Mouse (Mus musculus): ENCODE measurements around the gene Spag8. TPM values are rescaled to one million over a fixed set of nuclear protein-coding genes. Genes with fewer than 3 reads are reported as not detected.

The Spag8 gene
- 0.89 and 1.1 TPM in 2 replicates for polyA plus RNA-seq (2014; fragmentation: Nextera tagmentation; extraction: Ambion mirVana)

DNA sequence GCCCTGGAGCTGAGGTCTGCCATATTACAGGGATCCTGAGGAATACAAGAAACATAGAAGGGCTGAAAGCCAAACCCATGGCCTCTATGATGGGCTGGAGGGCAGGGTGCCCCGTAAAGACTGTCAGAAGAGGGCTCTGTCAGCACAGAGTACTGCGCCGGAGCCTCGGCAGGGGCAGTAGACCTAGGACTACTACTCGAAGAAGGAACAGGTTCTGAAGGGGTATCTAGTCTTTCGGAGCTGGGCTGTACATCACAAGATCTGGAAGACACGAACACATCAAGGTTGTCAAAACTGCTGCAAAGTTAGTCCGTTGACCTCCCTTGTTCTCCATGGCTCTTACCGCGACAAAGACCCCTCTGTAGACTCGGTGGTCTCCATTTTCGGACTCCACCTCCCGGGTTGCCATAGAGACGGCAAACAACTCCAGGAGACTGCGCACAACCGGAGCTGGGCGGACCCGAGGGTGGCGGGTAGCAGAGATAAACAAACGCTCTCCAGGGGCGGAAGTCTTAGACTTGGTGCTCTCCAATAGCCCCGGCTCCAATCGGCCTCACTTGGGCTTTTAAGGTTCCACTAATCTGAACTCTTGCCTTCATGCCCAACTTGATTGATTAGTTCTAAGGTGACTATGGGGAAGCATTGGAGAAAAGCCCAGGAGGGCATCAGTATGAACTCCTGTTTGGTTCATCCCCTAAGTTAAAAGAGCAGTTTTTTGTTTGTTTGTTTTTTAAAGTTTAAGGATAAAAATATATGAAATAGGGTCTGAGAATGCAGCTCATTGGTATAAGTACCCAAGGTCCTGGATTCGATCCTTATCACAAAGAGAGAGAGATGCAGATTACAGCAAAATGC is at the start of gene Spag8:
Spag8 (minus strand) TSS at position 434 of the 855 bp plus-strand sequence.
- ATAC-seq (ENCODE audit: insufficient number of reproducible peaks, low FRiP score, low TSS enrichment, low read depth) (no peak), DNase-seq (ENCODE audit: low spot score) (peak; percentile 62)
- peak within 1 kb of the TSS; percentile 17; the same call in 1 of the 2 replicates for H3K4me3 ChIP-seq (ENCODE audit: low read depth, low read length)

DNA sequence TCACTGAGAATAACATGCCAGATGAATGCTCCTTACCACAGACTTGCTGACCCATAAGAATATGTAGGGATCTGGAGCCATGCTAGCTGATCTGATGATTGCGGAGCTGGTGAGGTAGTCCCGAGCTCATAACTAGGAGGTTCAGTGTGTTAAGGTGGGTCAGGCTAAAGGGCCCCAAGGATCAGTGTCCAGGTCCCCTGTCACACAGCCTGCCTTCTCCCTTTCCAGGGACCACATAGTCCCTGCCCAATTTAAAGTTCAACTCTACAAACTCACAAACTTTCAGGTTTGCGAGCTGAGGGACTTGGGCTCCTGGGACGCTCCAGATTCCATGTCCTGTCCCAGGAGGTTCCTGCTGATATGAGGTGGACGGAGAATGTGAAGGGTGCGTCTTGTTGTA is 47.3 kb upstream of the Spag8 start, which contains the start of gene Olfr70:
Olfr70 (minus strand) TSS at position 101 of the 400 bp plus-strand sequence.
- DNase-seq (ENCODE audit: low spot score) (no peak), ATAC-seq (ENCODE audit: insufficient number of reproducible peaks, low FRiP score, low TSS enrichment, low read depth) (no peak)
- no peak within 1 kb of the TSS for H3K9ac ChIP-seq (ENCODE audit: low read length)
- no peaks in the 10 kb centered on the region for H3K27me3 ChIP-seq (ENCODE audit: control insufficient read depth, insufficient read depth, low read length)
- H3K27ac ChIP-seq (replicated peaks; ENCODE audit: low read depth, low read length): no peak within 1 kb of the TSS
- H3K36me3 ChIP-seq (ENCODE audit: control insufficient read depth, insufficient read depth, low read length): no peaks in the 10 kb centered on the region
- 86% methylated on average over 6 of the region's 6 CpGs for WGBS
- H3K4me2 ChIP-seq (ENCODE audit: low read depth, severe bottlenecking): no peak within 1 kb of the TSS
- no peak within 1 kb of the TSS for H3K4me3 ChIP-seq (ENCODE audit: low read depth, low read length)
- no peaks in the 10 kb centered on the region for H3K4me1 ChIP-seq (ENCODE audit: control insufficient read depth, insufficient read depth, low read length)
- H3K9me3 ChIP-seq (ENCODE audit: control insufficient read depth, low read length): no peaks in the 10 kb centered on the region

More for the DNA sequence above, at the start of gene Spag8:
- H3K27ac ChIP-seq (replicated peaks; ENCODE audit: low read depth, low read length): no peak within 1 kb of the TSS
- H3K9me3 ChIP-seq (ENCODE audit: control insufficient read depth, low read length): no peaks in the 10 kb centered on the region; the same call in 1 of the 2 replicates
- H3K4me1 ChIP-seq (ENCODE audit: control insufficient read depth, insufficient read depth, low read length): peaks cover 5% of the 10 kb centered on the region
- WGBS: 12% methylated on average over 24 of the region's 24 CpGs
- no peaks in the 10 kb centered on the region for H3K36me3 ChIP-seq (ENCODE audit: control insufficient read depth, insufficient read depth, low read length)
- no peak within 1 kb of the TSS for H3K9ac ChIP-seq (ENCODE audit: low read length)
- no peaks in the 10 kb centered on the region for H3K27me3 ChIP-seq (ENCODE audit: control insufficient read depth, insufficient read depth, low read length)
- peak within 1 kb of the TSS; percentile 38 for H3K4me2 ChIP-seq (ENCODE audit: low read depth, severe bottlenecking)

DNA sequence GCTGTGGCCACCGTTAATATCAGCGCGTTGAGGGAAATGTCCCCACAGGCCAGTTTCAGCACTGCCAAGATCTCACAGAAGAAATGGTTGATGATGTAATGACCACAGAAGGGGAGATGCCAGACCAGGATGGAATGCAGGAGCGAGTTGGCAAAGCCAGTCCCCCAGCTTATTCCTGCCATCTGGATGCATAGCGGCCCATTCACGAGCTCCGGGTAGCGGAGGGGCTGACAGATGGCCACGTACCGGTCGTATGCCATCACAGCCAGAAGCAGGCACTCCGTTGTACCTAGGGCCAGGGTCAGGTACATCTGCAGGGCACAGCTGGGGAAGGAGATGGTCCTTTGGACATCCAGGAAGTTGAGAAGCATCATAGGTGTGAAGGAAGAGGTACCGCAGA is 43.2 kb upstream of the Spag8 start:
- WGBS: 93% methylated on average over 13 of the region's 13 CpGs
- no peak for ATAC-seq (ENCODE audit: insufficient number of reproducible peaks, low FRiP score, low TSS enrichment, low read depth)
- no peak overlapping the region for H3K9ac ChIP-seq (ENCODE audit: low read length)
- no peaks in the 10 kb centered on the region for H3K9me3 ChIP-seq (ENCODE audit: control insufficient read depth, low read length)
- H3K27ac ChIP-seq (replicated peaks; ENCODE audit: low read depth, low read length): no peak overlapping the region
- no peak overlapping the region for H3K4me2 ChIP-seq (ENCODE audit: low read depth, severe bottlenecking)
- no peaks in the 10 kb centered on the region for H3K4me1 ChIP-seq (ENCODE audit: control insufficient read depth, insufficient read depth, low read length)
- no peak for DNase-seq (ENCODE audit: low spot score)
- no peaks in the 10 kb centered on the region for H3K36me3 ChIP-seq (ENCODE audit: control insufficient read depth, insufficient read depth, low read length)
- H3K4me3 ChIP-seq (ENCODE audit: low read depth, low read length): no peak overlapping the region
- no peaks in the 10 kb centered on the region for H3K27me3 ChIP-seq (ENCODE audit: control insufficient read depth, insufficient read depth, low read length)

DNA sequence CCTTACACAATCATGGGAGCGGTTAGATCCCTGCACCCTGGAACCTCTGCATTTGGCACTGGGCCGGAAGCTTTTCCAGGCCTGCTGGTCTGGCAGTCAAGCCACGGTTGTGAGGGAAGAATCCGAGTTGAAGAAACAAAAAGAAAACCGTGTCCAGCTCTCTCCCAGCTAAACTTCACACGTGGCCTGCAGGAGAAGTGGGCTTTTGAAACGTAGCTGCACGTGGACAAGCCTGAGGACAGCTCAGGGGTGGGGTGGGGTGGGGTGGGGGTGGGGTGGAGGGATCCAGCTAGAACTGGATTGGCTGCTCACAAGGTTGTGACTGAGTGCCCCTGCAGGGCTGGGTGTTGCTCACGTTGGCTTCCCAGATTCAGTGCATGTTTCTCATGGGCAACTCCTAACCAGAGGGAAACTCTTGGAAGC is 41.9 kb upstream of the Spag8 start:
- Histone ChIP-seq H3K9ac (ENCODE audit: low read length) (no peak overlapping the region), H3K4me2 (ENCODE audit: low read depth, severe bottlenecking) (no peak overlapping the region), H3K9me3 (ENCODE audit: control insufficient read depth, low read length) (no peaks in the 10 kb centered on the region), H3K27ac (replicated peaks; ENCODE audit: low read depth, low read length) (no peak overlapping the region), H3K4me1 (ENCODE audit: control insufficient read depth, insufficient read depth, low read length) (no peaks in the 10 kb centered on the region), H3K27me3 (ENCODE audit: control insufficient read depth, insufficient read depth, low read length) (no peaks in the 10 kb centered on the region), H3K36me3 (ENCODE audit: control insufficient read depth, insufficient read depth, low read length) (no peaks in the 10 kb centered on the region), H3K4me3 (ENCODE audit: low read depth, low read length) (no peak overlapping the region)
- ATAC-seq (ENCODE audit: insufficient number of reproducible peaks, low FRiP score, low TSS enrichment, low read depth) (no peak), DNase-seq (ENCODE audit: low spot score) (no peak)
- 42% methylated on average over 9 of the region's 9 CpGs for WGBS

DNA sequence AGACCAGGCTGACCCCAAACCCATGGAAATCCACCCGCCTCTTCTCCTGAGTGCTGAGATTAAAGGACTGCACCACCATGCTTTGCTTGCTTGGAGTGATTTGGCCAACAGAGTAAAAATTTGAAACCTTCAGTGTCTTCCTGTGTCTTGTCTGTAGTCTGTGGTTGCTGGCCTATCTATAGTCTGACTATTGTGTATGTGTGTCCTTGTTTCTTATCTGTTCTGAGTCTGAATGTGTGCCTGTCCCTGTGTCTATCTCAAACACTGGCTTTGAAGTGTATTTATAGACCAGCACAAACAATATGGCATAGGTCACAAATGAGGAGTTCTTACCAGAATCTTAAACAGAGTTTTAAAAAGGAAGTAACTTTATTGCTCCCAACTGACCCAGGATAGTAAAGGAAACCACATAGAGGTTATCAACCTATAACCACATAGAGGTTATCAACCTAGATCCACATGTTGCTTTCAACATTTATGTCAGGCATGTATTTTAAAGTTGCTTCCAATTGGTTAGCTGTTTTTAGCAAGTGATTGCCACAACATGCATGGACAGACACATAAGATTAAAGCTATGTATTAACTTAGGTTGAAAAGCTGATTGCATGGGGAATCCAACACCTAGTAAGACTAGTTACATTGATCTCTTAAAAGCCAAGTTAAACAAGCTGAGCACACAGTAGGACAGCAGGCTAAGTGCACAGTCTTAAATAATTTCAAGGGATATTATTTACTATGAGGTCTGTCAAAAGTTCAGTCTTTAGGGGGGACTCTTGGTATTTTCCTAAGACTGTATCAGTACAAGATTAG is 41.2 kb upstream of the Spag8 start:
- no peak overlapping the region for H3K9ac ChIP-seq (ENCODE audit: low read length)
- 83% methylated on average over 1 of the region's 1 CpGs for WGBS
- no peak overlapping the region for H3K4me2 ChIP-seq (ENCODE audit: low read depth, severe bottlenecking)
- DNase-seq (ENCODE audit: low spot score) (no peak), ATAC-seq (ENCODE audit: insufficient number of reproducible peaks, low FRiP score, low TSS enrichment, low read depth) (no peak)
- no peak overlapping the region for H3K4me3 ChIP-seq (ENCODE audit: low read depth, low read length)
- no peaks in the 10 kb centered on the region for H3K27me3 ChIP-seq (ENCODE audit: control insufficient read depth, insufficient read depth, low read length)
- no peaks in the 10 kb centered on the region for H3K9me3 ChIP-seq (ENCODE audit: control insufficient read depth, low read length)
- H3K27ac ChIP-seq (replicated peaks; ENCODE audit: low read depth, low read length): no peak overlapping the region
- H3K4me1 ChIP-seq (ENCODE audit: control insufficient read depth, insufficient read depth, low read length): no peaks in the 10 kb centered on the region
- no peaks in the 10 kb centered on the region for H3K36me3 ChIP-seq (ENCODE audit: control insufficient read depth, insufficient read depth, low read length)

DNA sequence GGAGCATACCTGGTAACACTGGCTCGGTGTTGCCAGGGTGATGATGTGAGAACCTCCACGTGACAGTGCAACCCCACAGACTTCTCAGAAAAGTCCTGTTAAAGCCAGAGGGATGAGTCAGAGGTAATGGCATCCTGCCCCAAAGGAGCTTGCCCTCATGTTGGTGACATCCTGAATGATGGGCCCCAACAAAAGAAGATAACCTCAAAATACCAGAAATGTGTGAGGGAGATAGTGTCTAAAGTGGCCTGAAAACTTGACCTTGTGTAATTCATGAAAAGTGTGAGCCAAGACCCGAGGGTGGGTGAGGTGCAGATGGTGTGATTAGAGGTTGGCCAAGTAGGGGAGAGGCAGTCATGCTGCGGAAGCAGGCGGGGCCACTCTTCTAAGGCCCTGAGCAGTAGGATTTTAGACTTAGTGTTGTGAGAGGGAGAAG is 40.4 kb upstream of the Spag8 start:
- Histone ChIP-seq H3K36me3 (ENCODE audit: control insufficient read depth, insufficient read depth, low read length) (no peaks in the 10 kb centered on the region), H3K9ac (ENCODE audit: low read length) (no peak overlapping the region), H3K4me2 (ENCODE audit: low read depth, severe bottlenecking) (no peak overlapping the region), H3K4me3 (ENCODE audit: low read depth, low read length) (no peak overlapping the region), H3K27ac (replicated peaks; ENCODE audit: low read depth, low read length) (no peak overlapping the region), H3K27me3 (ENCODE audit: control insufficient read depth, insufficient read depth, low read length) (no peaks in the 10 kb centered on the region), H3K9me3 (ENCODE audit: control insufficient read depth, low read length) (no peaks in the 10 kb centered on the region), H3K4me1 (ENCODE audit: control insufficient read depth, insufficient read depth, low read length) (no peaks in the 10 kb centered on the region)
- no peak for DNase-seq (ENCODE audit: low spot score)
- WGBS: 72% methylated on average over 5 of the region's 5 CpGs
- no peak for ATAC-seq (ENCODE audit: insufficient number of reproducible peaks, low FRiP score, low TSS enrichment, low read depth)

DNA sequence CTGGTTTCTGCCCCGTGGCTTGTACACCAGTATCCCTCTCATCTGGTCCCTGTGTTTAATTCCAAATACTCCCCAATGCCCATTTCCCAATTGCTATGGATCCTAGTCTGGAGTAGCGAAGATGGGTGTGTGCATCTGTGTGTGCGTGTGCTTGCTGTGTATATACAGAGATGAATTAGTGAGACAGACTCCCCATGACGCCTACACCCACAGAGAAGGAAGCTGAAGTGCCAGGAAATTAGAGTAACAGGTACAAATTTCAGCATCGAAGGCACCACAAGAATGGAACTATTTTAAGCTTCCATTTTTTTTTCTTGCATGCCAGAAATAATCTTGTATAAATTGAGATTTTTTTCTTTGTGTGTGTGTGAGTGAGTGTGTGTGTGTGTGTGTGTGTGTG is 37.6 kb upstream of the Spag8 start:
- no peaks in the 10 kb centered on the region for H3K9me3 ChIP-seq (ENCODE audit: control insufficient read depth, low read length)
- no peak overlapping the region for H3K27ac ChIP-seq (replicated peaks; ENCODE audit: low read depth, low read length)
- H3K4me3 ChIP-seq (ENCODE audit: low read depth, low read length): no peak overlapping the region
- H3K4me2 ChIP-seq (ENCODE audit: low read depth, severe bottlenecking): no peak overlapping the region
- WGBS: 87% methylated on average over 5 of the region's 5 CpGs
- ATAC-seq (ENCODE audit: insufficient number of reproducible peaks, low FRiP score, low TSS enrichment, low read depth) (no peak), DNase-seq (ENCODE audit: low spot score) (no peak)
- H3K36me3 ChIP-seq (ENCODE audit: control insufficient read depth, insufficient read depth, low read length): 0 out of 2 replicates have a peak, but pooled peaks cover 2% of the 10 kb centered on the region
- H3K4me1 ChIP-seq (ENCODE audit: control insufficient read depth, insufficient read depth, low read length): no peaks in the 10 kb centered on the region
- no peaks in the 10 kb centered on the region for H3K27me3 ChIP-seq (ENCODE audit: control insufficient read depth, insufficient read depth, low read length)
- H3K9ac ChIP-seq (ENCODE audit: low read length): no peak overlapping the region

DNA sequence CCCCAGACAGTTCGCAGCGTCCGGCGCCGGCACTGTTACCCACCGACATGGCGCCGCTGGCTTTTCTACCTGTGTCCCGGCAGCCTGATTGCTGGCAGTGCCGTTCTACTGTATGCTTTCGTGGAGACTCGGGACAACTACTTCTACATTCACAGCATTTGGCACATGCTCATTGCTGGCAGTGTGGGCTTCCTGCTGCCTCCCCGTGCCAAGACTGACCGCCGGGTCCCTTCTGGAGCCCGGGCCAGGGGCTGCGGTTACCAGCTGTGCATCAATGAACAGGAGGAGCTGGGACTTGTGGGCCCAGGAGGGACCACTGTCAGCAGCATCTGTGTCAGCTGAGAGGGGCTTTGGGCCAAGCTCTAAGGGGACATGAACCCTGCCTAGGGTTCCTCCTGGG is 36.6 kb upstream of the Spag8 start:
- Histone ChIP-seq H3K4me3 (ENCODE audit: low read depth, low read length) (no peak overlapping the region), H3K9ac (ENCODE audit: low read length) (no peak overlapping the region), H3K4me1 (ENCODE audit: control insufficient read depth, insufficient read depth, low read length) (no peaks in the 10 kb centered on the region), H3K36me3 (ENCODE audit: control insufficient read depth, insufficient read depth, low read length) (0 out of 2 replicates have a peak, but pooled peaks cover 2% of the 10 kb centered on the region), H3K27ac (replicated peaks; ENCODE audit: low read depth, low read length) (no peak overlapping the region), H3K27me3 (ENCODE audit: control insufficient read depth, insufficient read depth, low read length) (no peaks in the 10 kb centered on the region), H3K4me2 (ENCODE audit: low read depth, severe bottlenecking) (no peak overlapping the region), H3K9me3 (ENCODE audit: control insufficient read depth, low read length) (no peaks in the 10 kb centered on the region)
- no peak for DNase-seq (ENCODE audit: low spot score)
- WGBS: 95% methylated on average over 17 of the region's 17 CpGs
- no peak for ATAC-seq (ENCODE audit: insufficient number of reproducible peaks, low FRiP score, low TSS enrichment, low read depth)
